Mouse (Mus musculus): ENCODE results near the gene Mapk12. TPM values are rescaled to one million over a fixed set of nuclear protein-coding genes. Genes with fewer than 3 reads are reported as not detected.

Mapk12 gene
- polyA plus RNA-seq (2012; rRNA removed), result 44.5 and 49.8 TPM in 2 replicates

GRCm38 (mm10) chr15:89140659-89141252 lies at the start of gene Mapk12:
Gene Mapk12, minus strand, starts transcription at chr15:89140703.
- DNase-seq (ENCODE audit: low spot score), result peak; percentile 59

- no peak for DNase-seq (ENCODE audit: low spot score)
Measured at GRCm38 (mm10) chr15:89184937-89185227, 44.4 kb upstream of the Mapk12 start.

- no peak for DNase-seq (ENCODE audit: low spot score)
Measured at GRCm38 (mm10) chr15:89184141-89184936, 43.8 kb upstream of the Mapk12 start.

GRCm38 (mm10) chr15:89182842-89183241 lies 42.3 kb upstream of the Mapk12 start:
- DNase-seq (ENCODE audit: low spot score), result no peak

GRCm38 (mm10) chr15:89182328-89182741 lies 41.8 kb upstream of the Mapk12 start:
- no peak for DNase-seq (ENCODE audit: low spot score)

GRCm38 (mm10) chr15:89181561-89182270 lies 41.2 kb upstream of the Mapk12 start:
- no peak for DNase-seq (ENCODE audit: low spot score)

- peak; percentile 75 for DNase-seq (ENCODE audit: low spot score)
Measured at GRCm38 (mm10) chr15:89180571-89181229, 40.2 kb upstream of the Mapk12 start, which contains the start of gene Plxnb2. Gene Plxnb2, minus strand, starts transcription at chr15:89180788.

GRCm38 (mm10) chr15:89180081-89180541 lies 39.6 kb upstream of the Mapk12 start:
- no peak for DNase-seq (ENCODE audit: low spot score)

GRCm38 (mm10) chr15:89179630-89179964 lies 39.1 kb upstream of the Mapk12 start:
- no peak for DNase-seq (ENCODE audit: low spot score)

- peak; percentile 63 for DNase-seq (ENCODE audit: low spot score)
Measured at GRCm38 (mm10) chr15:89178954-89179629, 38.6 kb upstream of the Mapk12 start.

GRCm38 (mm10) chr15:89178260-89178860 lies 37.9 kb upstream of the Mapk12 start:
- DNase-seq (ENCODE audit: low spot score), result no peak

- DNase-seq (ENCODE audit: low spot score), result no peak
Measured at GRCm38 (mm10) chr15:89177576-89178259, 37.2 kb upstream of the Mapk12 start.

- DNase-seq (ENCODE audit: low spot score), result peak; percentile 74
Measured at GRCm38 (mm10) chr15:89177121-89177520, 36.6 kb upstream of the Mapk12 start.

- DNase-seq (ENCODE audit: low spot score), result no peak
Measured at GRCm38 (mm10) chr15:89175411-89176155, 35.1 kb upstream of the Mapk12 start.

GRCm38 (mm10) chr15:89174889-89175339 lies 34.4 kb upstream of the Mapk12 start:
- no peak for DNase-seq (ENCODE audit: low spot score)

GRCm38 (mm10) chr15:89173906-89174214 lies 33.4 kb upstream of the Mapk12 start:
- DNase-seq (ENCODE audit: low spot score), result peak; percentile 54

GRCm38 (mm10) chr15:89173024-89173905 lies 32.8 kb upstream of the Mapk12 start:
- no peak for DNase-seq (ENCODE audit: low spot score)

- DNase-seq (ENCODE audit: low spot score), result no peak
Measured at GRCm38 (mm10) chr15:89172276-89172935, 31.9 kb upstream of the Mapk12 start.

Measured in urinary bladder, adult 2 months (tissue).